Mouse (Mus musculus): ENCODE data around the gene Cpt1b. TPM values are rescaled to one million over a fixed set of nuclear protein-coding genes. Genes with fewer than 3 reads are reported as not detected.
"Not testable (repeated sequence)": the region's sequence is repeated elsewhere in the genome, so short reads cannot be mapped to it uniquely, and the experiment has no call there.

Cpt1b gene
- total and polyA plus RNA-seq, 2 experiments from 2014 or later = 412 to 674 TPM

GRCm38 (mm10) chr15:89431806-89432205 lies 6.1 kb upstream of the Cpt1b start:
- ATAC-seq (ENCODE audit: insufficient read depth, low read depth) = no peak
- no peak overlapping the region for H3K4me3 ChIP-seq (ENCODE audit: low read depth, low read length)
- no peak overlapping the region for H3K27ac ChIP-seq (ENCODE audit: low read depth)
- H3K27me3 ChIP-seq (ENCODE audit: control insufficient read depth, insufficient read depth, low read length) = no peaks in the 10 kb centered on the region
- H3K36me3 ChIP-seq (replicated peaks; ENCODE audit: control insufficient read depth, insufficient read depth, low read length) = peaks cover 10% of the 10 kb centered on the region
- no peaks in the 10 kb centered on the region for H3K9me3 ChIP-seq (replicated peaks; ENCODE audit: control insufficient read depth, low read length)
- H3K4me1 ChIP-seq (ENCODE audit: control insufficient read depth, insufficient read depth) = peaks cover 19% of the 10 kb centered on the region
- no peak overlapping the region for H3K9ac ChIP-seq (replicated peaks; ENCODE audit: low read depth, low read length)
- DNase-seq (ENCODE audit: low spot score) = no peak
- TF ChIP-seq CTCF (IDR thresholded peaks at IDR 0.05; ENCODE audit: low read depth) (no peak), EP300 (IDR thresholded peaks at IDR 0.05; ENCODE audit: low read depth) (no peak)
- H3K4me2 ChIP-seq (ENCODE audit: low read depth, low read length) = no peak overlapping the region
- 88% methylated on average over 6 of the region's 6 CpGs for WGBS

GRCm38 (mm10) chr15:89431271-89431670 lies 5.6 kb upstream of the Cpt1b start:
- TF ChIP-seq CTCF (IDR thresholded peaks at IDR 0.05; ENCODE audit: low read depth) (no peak), EP300 (IDR thresholded peaks at IDR 0.05; ENCODE audit: low read depth) (no peak)
- H3K27ac ChIP-seq (ENCODE audit: low read depth) = no peak overlapping the region
- ATAC-seq (ENCODE audit: insufficient read depth, low read depth) (no peak), DNase-seq (ENCODE audit: low spot score) (no peak)
- H3K9ac ChIP-seq (replicated peaks; ENCODE audit: low read depth, low read length) = no peak overlapping the region
- H3K4me2 ChIP-seq (ENCODE audit: low read depth, low read length) = no peak overlapping the region
- peaks cover 24% of the 10 kb centered on the region for H3K4me1 ChIP-seq (ENCODE audit: control insufficient read depth, insufficient read depth)
- H3K27me3 ChIP-seq (ENCODE audit: control insufficient read depth, insufficient read depth, low read length) = no peaks in the 10 kb centered on the region
- 74% methylated on average over 3 of the region's 3 CpGs for whole genome bisulfite sequencing
- H3K36me3 ChIP-seq (replicated peaks; ENCODE audit: control insufficient read depth, insufficient read depth, low read length) = peaks cover 10% of the 10 kb centered on the region
- H3K9me3 ChIP-seq (replicated peaks; ENCODE audit: control insufficient read depth, low read length) = no peaks in the 10 kb centered on the region
- H3K4me3 ChIP-seq (ENCODE audit: low read depth, low read length) = no peak overlapping the region

- H3K9ac ChIP-seq (replicated peaks; ENCODE audit: low read depth, low read length); H3K36me3 ChIP-seq (replicated peaks; ENCODE audit: control insufficient read depth, insufficient read depth, low read length); ATAC-seq (ENCODE audit: insufficient read depth, low read depth); H3K27ac ChIP-seq (ENCODE audit: low read depth); H3K4me3 ChIP-seq (ENCODE audit: low read depth, low read length); H3K9me3 ChIP-seq (replicated peaks; ENCODE audit: control insufficient read depth, low read length); H3K27me3 ChIP-seq (ENCODE audit: control insufficient read depth, insufficient read depth, low read length); H3K4me2 ChIP-seq (ENCODE audit: low read depth, low read length); DNase-seq (ENCODE audit: low spot score): not testable (repeated sequence)
- H3K4me1 ChIP-seq (ENCODE audit: control insufficient read depth, insufficient read depth) = peaks cover 26% of the 10 kb centered on the region
- 80% methylated on average over 6 of the region's 9 CpGs for WGBS
These were observed 5.1 kb upstream of the Cpt1b start for GRCm38 (mm10) chr15:89430771-89431170.

GRCm38 (mm10) chr15:89430341-89430740 lies 4.7 kb upstream of the Cpt1b start:
- ATAC-seq (ENCODE audit: insufficient read depth, low read depth) (no peak), DNase-seq (ENCODE audit: low spot score) (no peak)
- Histone ChIP-seq H3K4me2 (ENCODE audit: low read depth, low read length) (peak overlapping the region; percentile 96), H3K27ac (ENCODE audit: low read depth) (peak overlapping the region; percentile 99), H3K4me3 (ENCODE audit: low read depth, low read length) (peak overlapping the region; percentile 82), H3K9me3 (replicated peaks; ENCODE audit: control insufficient read depth, low read length) (no peaks in the 10 kb centered on the region), H3K27me3 (ENCODE audit: control insufficient read depth, insufficient read depth, low read length) (no peaks in the 10 kb centered on the region), H3K36me3 (replicated peaks; ENCODE audit: control insufficient read depth, insufficient read depth, low read length) (peaks cover 10% of the 10 kb centered on the region), H3K4me1 (ENCODE audit: control insufficient read depth, insufficient read depth) (peaks cover 26% of the 10 kb centered on the region), H3K9ac (replicated peaks; ENCODE audit: low read depth, low read length) (peak overlapping the region; percentile 90)
- TF ChIP-seq CTCF (IDR thresholded peaks at IDR 0.05; ENCODE audit: low read depth) (peak; percentile 10; the same call in 1 of the 2 replicates), EP300 (IDR thresholded peaks at IDR 0.05; ENCODE audit: low read depth) (no peak)
- 39% methylated on average over 6 of the region's 6 CpGs for WGBS

GRCm38 (mm10) chr15:89429352-89430221 lies 3.9 kb upstream of the Cpt1b start, which contains the start of the genes C730034F03Rik, Gm44502 and Chkb:
Gene C730034F03Rik, plus strand, starts transcription at chr15:89429589.
Gene Gm44502, minus strand, starts transcription at chr15:89429696.
Gene Chkb, minus strand, starts transcription at chr15:89429908.
- H3K27ac ChIP-seq (ENCODE audit: low read depth) = peak within 1 kb of the TSS; percentile 99
- peak within 1 kb of the TSS; percentile 82 for H3K4me3 ChIP-seq (ENCODE audit: low read depth, low read length)
- peak; percentile 77 for ATAC-seq (ENCODE audit: insufficient read depth, low read depth)
- peak; percentile 96 for DNase-seq (ENCODE audit: low spot score)
- H3K27me3 ChIP-seq (ENCODE audit: control insufficient read depth, insufficient read depth, low read length) = no peaks in the 10 kb centered on the region
- TF ChIP-seq EP300 (IDR thresholded peaks at IDR 0.05; ENCODE audit: low read depth) = peak; percentile 80; the same call in 1 of the 2 replicates
- no peak for TF ChIP-seq CTCF (IDR thresholded peaks at IDR 0.05; ENCODE audit: low read depth)
- under 1% methylated on average over 70 of the region's 70 CpGs for WGBS
- no peaks in the 10 kb centered on the region for H3K9me3 ChIP-seq (replicated peaks; ENCODE audit: control insufficient read depth, low read length)
- H3K4me2 ChIP-seq (ENCODE audit: low read depth, low read length) = peak within 1 kb of the TSS; percentile 96
- peaks cover 27% of the 10 kb centered on the region for H3K4me1 ChIP-seq (ENCODE audit: control insufficient read depth, insufficient read depth)
- H3K9ac ChIP-seq (replicated peaks; ENCODE audit: low read depth, low read length) = peak within 1 kb of the TSS; percentile 90
- H3K36me3 ChIP-seq (replicated peaks; ENCODE audit: control insufficient read depth, insufficient read depth, low read length) = peaks cover 10% of the 10 kb centered on the region

All from heart, postnatal 0 days (tissue).